Mouse (Mus musculus) embryo, embryonic 10 days (tissue): ENCODE measurements at regions not wholly inside any gene's neighbourhood (a gene's known extent, or its start where the extent isn't known, plus 50 kb on each side); places are given as distances from the start of the nearest gene placed in this dataset.

Source experiments
- DNase-seq: peaks from one replicate; pipeline ENCODE4 v3.0.0-alpha.2; 2015; ENCODE audit warnings: low spot score

GRCm38 (mm10) chr15:62216688-62217477 lies 1294.1 kb upstream of the A1bg start:
- DNase-seq = peak; percentile 66

GRCm38 (mm10) chr15:62215616-62216398 lies 1293.0 kb upstream of the A1bg start:
- DNase-seq = no peak

- no peak for DNase-seq
Observed at GRCm38 (mm10) chr15:62214300-62214699, 1291.5 kb upstream of the A1bg start.

GRCm38 (mm10) chr15:62212283-62212910 lies 1289.6 kb upstream of the A1bg start:
- DNase-seq = no peak

- DNase-seq = no peak
Observed at GRCm38 (mm10) chr15:62209881-62210481, 1287.2 kb upstream of the A1bg start.

- no peak for DNase-seq
Observed at GRCm38 (mm10) chr15:62209296-62209695, 1286.5 kb upstream of the A1bg start.

GRCm38 (mm10) chr15:62206502-62206902 lies 1283.7 kb upstream of the A1bg start:
- DNase-seq = no peak

GRCm38 (mm10) chr15:62203951-62204905 lies 1281.4 kb upstream of the A1bg start:
- DNase-seq = no peak

GRCm38 (mm10) chr15:62202781-62203375 lies 1280.1 kb upstream of the A1bg start:
- no peak for DNase-seq

GRCm38 (mm10) chr15:62198721-62199120 lies 1275.9 kb upstream of the A1bg start:
- no peak for DNase-seq

- no peak for DNase-seq
Observed at GRCm38 (mm10) chr15:62198194-62198593, 1275.4 kb upstream of the A1bg start.

- no peak for DNase-seq
Observed at GRCm38 (mm10) chr15:62195440-62195839, 1272.6 kb upstream of the A1bg start.

GRCm38 (mm10) chr15:62192706-62193105 lies 1269.9 kb upstream of the A1bg start:
- DNase-seq = no peak

- no peak for DNase-seq
Observed at GRCm38 (mm10) chr15:62191641-62192040, 1268.8 kb upstream of the A1bg start.

- DNase-seq = no peak
Observed at GRCm38 (mm10) chr15:62190977-62191614, 1268.3 kb upstream of the A1bg start.

GRCm38 (mm10) chr15:62190224-62190910 lies 1267.6 kb upstream of the A1bg start:
- no peak for DNase-seq

- DNase-seq = no peak
Observed at GRCm38 (mm10) chr15:62189565-62190181, 1266.9 kb upstream of the A1bg start.

GRCm38 (mm10) chr15:62186548-62186947 lies 1263.7 kb upstream of the A1bg start:
- DNase-seq = no peak

- DNase-seq = no peak
Observed at GRCm38 (mm10) chr15:62183803-62184202, 1261.0 kb upstream of the A1bg start.
